Mouse (Mus musculus): ENCODE data around the gene Gm45783. TPM values are rescaled to one million over a fixed set of nuclear protein-coding genes. Genes with fewer than 3 reads are reported as not detected.
"Not testable (repeated sequence)": the region's sequence is repeated elsewhere in the genome, so short reads cannot be mapped to it uniquely, and the experiment has no call there.

Gm45783 gene
- not detected in 2 replicates for polyA plus RNA-seq (2016; fragmentation: Nextera tagmentation; extraction: Ambion mirVana)

DNA sequence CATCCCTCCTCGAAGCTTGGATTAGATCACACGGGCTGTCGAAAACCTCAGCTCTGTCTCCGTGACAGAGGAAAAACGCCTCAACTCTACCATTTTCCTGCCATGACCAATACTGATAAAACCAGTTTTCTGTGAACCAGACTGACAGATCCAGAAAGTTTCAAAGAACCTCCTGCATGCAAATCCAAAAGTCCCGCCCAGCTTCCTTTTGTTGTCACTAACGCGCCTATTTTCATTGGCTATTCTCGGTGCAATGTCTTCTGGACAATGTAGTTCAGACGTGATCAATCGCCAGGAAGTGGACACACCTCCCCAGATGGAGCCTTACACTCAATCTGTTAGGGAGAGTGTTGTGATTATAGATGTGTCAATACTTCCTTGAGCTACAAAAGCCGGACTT, at the start of gene Gm45783:
Gm45783 (minus strand) TSS at position 143 of the 400 bp plus-strand sequence.
- not testable (repeated sequence) for H3K4me3 ChIP-seq; H3K9me3 ChIP-seq; H3K27me3 ChIP-seq (ENCODE audit: insufficient read depth, poor library complexity, severe bottlenecking); DNase-seq (ENCODE audit: low spot score); H3K4me1 ChIP-seq; H3K27ac ChIP-seq; H3K36me3 ChIP-seq
- whole genome bisulfite sequencing: 40% methylated on average over 12 of the region's 12 CpGs

DNA sequence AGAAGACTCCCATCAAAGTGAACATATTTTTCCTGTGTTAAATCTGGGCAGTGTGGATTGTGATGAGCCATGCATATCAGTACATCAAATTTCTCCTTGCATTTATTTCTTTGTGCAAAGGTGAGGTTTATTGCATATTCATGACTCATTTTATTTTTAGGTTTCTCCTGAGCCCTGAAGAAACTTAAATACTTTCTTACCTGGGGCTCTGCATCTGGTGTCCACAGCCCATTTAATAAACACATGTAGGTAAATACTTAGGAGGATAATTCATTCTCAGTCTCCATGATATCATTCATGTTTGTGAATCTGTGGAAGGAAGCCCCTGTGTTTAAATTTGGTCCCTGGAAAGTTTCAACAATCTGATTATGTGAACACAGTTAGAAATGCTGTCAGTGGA, 25.2 kb upstream of the Gm45783 start, which contains the start of gene Vmn2r31:
Vmn2r31 (minus strand) TSS at position 101 of the 400 bp plus-strand sequence.
- H3K9me3 ChIP-seq; H3K4me1 ChIP-seq; H3K27ac ChIP-seq; H3K4me3 ChIP-seq; DNase-seq (ENCODE audit: low spot score); H3K27me3 ChIP-seq (ENCODE audit: insufficient read depth, poor library complexity, severe bottlenecking); H3K36me3 ChIP-seq: not testable (repeated sequence)

DNA sequence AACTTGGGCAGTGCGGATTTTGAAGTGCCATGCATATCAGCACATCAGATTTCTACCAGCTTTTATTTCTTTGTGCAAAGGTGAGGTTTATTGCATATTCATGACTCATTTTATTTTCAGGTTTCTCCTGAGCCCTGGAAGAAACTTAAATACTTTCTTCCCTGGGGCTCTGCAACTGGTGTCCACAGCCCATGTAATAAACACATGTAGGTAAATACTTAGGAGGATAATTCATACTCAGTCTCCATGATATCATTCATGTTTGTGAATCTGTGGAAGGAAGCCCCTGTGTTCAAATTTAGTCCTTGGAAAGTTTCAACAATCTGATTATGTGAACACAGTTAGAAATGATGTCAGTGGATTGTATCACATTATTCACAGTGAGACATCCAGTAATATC, 36.9 kb downstream of the Gm45783 start, which contains the start of gene Vmn2r30:
Vmn2r30 (minus strand) TSS at position 101 of the 400 bp plus-strand sequence.
- not testable (repeated sequence) for H3K4me1 ChIP-seq; H3K27me3 ChIP-seq (ENCODE audit: insufficient read depth, poor library complexity, severe bottlenecking); H3K27ac ChIP-seq; H3K9me3 ChIP-seq; H3K36me3 ChIP-seq; H3K4me3 ChIP-seq; DNase-seq (ENCODE audit: low spot score)
- 60% methylated on average over 1 of the region's 1 CpGs for WGBS

DNA sequence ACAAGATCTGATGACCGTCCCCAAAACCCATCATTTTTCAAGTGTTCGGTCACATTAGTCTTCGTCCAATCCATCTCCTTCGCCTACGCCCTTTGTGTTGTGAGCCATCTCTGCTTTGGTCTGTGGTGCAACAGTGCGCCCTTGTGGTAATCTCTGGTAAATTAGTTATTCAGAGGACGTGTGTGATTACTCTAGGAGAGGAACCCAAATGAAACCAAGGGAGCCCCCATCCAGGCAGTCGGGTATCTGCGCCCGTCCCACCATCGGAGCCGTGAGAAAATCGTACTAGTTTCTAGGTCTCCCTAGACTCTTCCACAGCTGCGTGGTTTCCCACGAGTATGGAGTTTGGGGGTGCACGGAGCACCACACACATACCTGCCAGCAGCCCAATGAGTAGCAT, 78.8 kb downstream of the Gm45783 start:
- no peak for DNase-seq (ENCODE audit: low spot score)
- Histone ChIP-seq H3K27me3 (ENCODE audit: insufficient read depth, poor library complexity, severe bottlenecking) (no peaks in the 10 kb centered on the region), H3K4me3 (no peak overlapping the region), H3K36me3 (peaks cover 45% of the 10 kb centered on the region), H3K9me3 (no peaks in the 10 kb centered on the region), H3K27ac (no peak overlapping the region), H3K4me1 (no peaks in the 10 kb centered on the region; the same call in 1 of the 2 replicates)
- WGBS: 86% methylated on average over 16 of the region's 16 CpGs

Small RNAs within 50 kb of the gene (microRNA-seq; reads per million reads assigned to microRNA genes)
- 0.76 reads per million for gene Mir5620

Other genes starting within 250 kb of the Gm45783 start
- gene Zfp773, start 237.8 kb downstream of the Gm45783 start, polyA plus RNA-seq (2016; fragmentation: Nextera tagmentation; extraction: Ambion mirVana): 0.58 and 1.1 TPM in 2 replicates
- gene Zfp418, start 203.2 kb downstream of the Gm45783 start, polyA plus RNA-seq (2016; fragmentation: Nextera tagmentation; extraction: Ambion mirVana): 1.1 and 1.8 TPM in 2 replicates
- gene Zfp772, start 164.6 kb downstream of the Gm45783 start, polyA plus RNA-seq (2016; fragmentation: Nextera tagmentation; extraction: Ambion mirVana): 4.2 and 5.8 TPM in 2 replicates
- 0.15 and 0.41 TPM in 2 replicates for gene Vmn2r29, start 127.2 kb downstream of the Gm45783 start, polyA plus RNA-seq (2016; fragmentation: Nextera tagmentation; extraction: Ambion mirVana)
- gene Gm45844, start 96.3 kb downstream of the Gm45783 start, polyA plus RNA-seq (2016; fragmentation: Nextera tagmentation; extraction: Ambion mirVana): 1.1 and 2.3 TPM in 2 replicates
- 38.7 and 42.6 TPM in 2 replicates for gene Clcn4, start 73.7 kb downstream of the Gm45783 start, polyA plus RNA-seq (2016; fragmentation: Nextera tagmentation; extraction: Ambion mirVana)
- not detected in 2 replicates for gene Vmn2r30, start 37.0 kb downstream of the Gm45783 start, polyA plus RNA-seq (2016; fragmentation: Nextera tagmentation; extraction: Ambion mirVana)
- not detected in 2 replicates for gene Vmn2r31, start 25.1 kb upstream of the Gm45783 start, polyA plus RNA-seq (2016; fragmentation: Nextera tagmentation; extraction: Ambion mirVana)
- gene Vmn2r32, start 105.4 kb upstream of the Gm45783 start, polyA plus RNA-seq (2016; fragmentation: Nextera tagmentation; extraction: Ambion mirVana): not detected in 2 replicates
- gene Vmn2r33, start 192.2 kb upstream of the Gm45783 start, polyA plus RNA-seq (2016; fragmentation: Nextera tagmentation; extraction: Ambion mirVana): not detected in 2 replicates